9 mouse cellular contexts compared by ENCODE assay signal in the genomic region with DNA sequence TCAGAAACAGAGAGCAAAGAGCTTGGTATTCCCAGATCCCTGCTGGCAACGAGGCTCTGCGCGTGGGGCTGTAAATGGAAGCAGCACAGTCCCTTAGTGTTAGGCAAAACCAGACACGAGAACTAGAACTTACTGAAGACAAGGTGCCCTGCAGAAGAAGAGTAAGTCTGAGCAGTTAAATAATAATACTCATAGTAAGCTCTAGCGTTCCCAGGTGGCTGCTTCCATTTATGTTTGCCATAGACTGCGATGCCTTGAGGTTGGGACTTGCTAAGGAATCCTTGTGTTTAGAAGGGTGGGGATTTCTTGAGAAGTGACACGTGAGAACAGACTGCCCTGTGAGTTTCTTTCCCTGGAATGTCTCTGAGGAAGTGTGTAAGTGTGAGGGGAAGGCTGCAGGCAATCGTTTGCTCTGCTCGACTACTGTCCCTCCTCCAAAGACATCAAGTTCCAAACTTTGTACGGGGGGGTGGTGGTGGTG. TPM values are rescaled to one million over a fixed set of nuclear protein-coding genes. Genes with fewer than 3 reads are reported as not detected.
DNase-seq lines count a peak whose midpoint lies in the region; ATAC-seq and TF ChIP-seq lines count a peak whose summit lies in the region.
"Had no signal": no experiment of that assay in that cellular context is flagged by ENCODE, and none has a peak within 500 bp of the region (broad histone marks: within the 10 kb centered on the region; RNA-seq: fewer than 3 reads in every experiment).

No protein-coding gene starts in this region.

- peak overlapping the region; percentile 75 for H3K4me2 ChIP-seq in heart, embryonic 13.5 days
- H3K4me2 ChIP-seq in kidney, embryonic 15.5 days: peak overlapping the region; percentile 58
- H3K4me2 ChIP-seq in lung, postnatal 0 days (replicated peaks; ENCODE audit: low read depth, low read length): peak overlapping the region; percentile 60

- H3K27ac ChIP-seq in heart, embryonic 13.5 days (replicated peaks): peak overlapping the region; percentile 93
- H3K27ac ChIP-seq in brown adipose tissue, adult 24 weeks (replicated peaks; ENCODE audit: low read depth, low read length): peak overlapping the region; percentile 54
- H3K27ac ChIP-seq in kidney, embryonic 15.5 days: peak overlapping the region; percentile 80
- peak overlapping the region; percentile 44; the same call in 1 of the 2 replicates for H3K27ac ChIP-seq in lung, postnatal 0 days (ENCODE audit: low read length)

- peak overlapping the region; percentile 58 for H3K4me3 ChIP-seq in heart, embryonic 13.5 days
- H3K4me3 ChIP-seq in brown adipose tissue, adult 24 weeks (ENCODE audit: insufficient read depth, low read depth, low read length): peak overlapping the region; percentile 74
- peak overlapping the region; percentile 50 for H3K4me3 ChIP-seq in kidney, embryonic 15.5 days (replicated peaks)
- H3K4me3 ChIP-seq in lung, postnatal 0 days (ENCODE audit: low read depth, low read length): peak overlapping the region; percentile 37

- no peak for TF ChIP-seq CTCF in lung, postnatal 0 days (IDR thresholded peaks at IDR 0.05)

- H3K36me3 ChIP-seq in heart, embryonic 13.5 days: 0 out of 2 replicates have a peak, but pooled peaks cover 4% of the 10 kb centered on the region
- no peaks in the 10 kb centered on the region for H3K36me3 ChIP-seq in kidney, embryonic 15.5 days
- H3K36me3 ChIP-seq in lung, postnatal 0 days (ENCODE audit: insufficient read depth, low read length): no peaks in the 10 kb centered on the region

- H3K9me3 ChIP-seq in heart, embryonic 13.5 days: no peaks in the 10 kb centered on the region
- no peaks in the 10 kb centered on the region for H3K9me3 ChIP-seq in kidney, embryonic 15.5 days (replicated peaks)
- no peaks in the 10 kb centered on the region for H3K9me3 ChIP-seq in lung, postnatal 0 days (ENCODE audit: low read length)

- no peak for TF ChIP-seq EP300 in lung, postnatal 0 days (IDR thresholded peaks at IDR 0.05)

- intact Hi-C loops in heart, postnatal 25 days (cut with DNase I): loop anchor here (2.0 to 5.0 kb wide), 4 partner anchors 38 to 268 kb away; no protein-coding TSS in a partner anchor

- no peaks in the 10 kb centered on the region for H3K27me3 ChIP-seq in heart, embryonic 13.5 days (replicated peaks)
- no peaks in the 10 kb centered on the region for H3K27me3 ChIP-seq in kidney, embryonic 15.5 days
- H3K27me3 ChIP-seq in lung, postnatal 0 days (replicated peaks; ENCODE audit: insufficient read depth, low read length): no peaks in the 10 kb centered on the region

- DNase-seq in heart, postnatal 25 days (ENCODE audit: low spot score): no peak
- DNase-seq in lung, postnatal 0 days (ENCODE audit: low spot score): peak; percentile 70
- DNase-seq in thymus, postnatal 10 days (ENCODE audit: low spot score in 2 of 2): no peak
- no peak for DNase-seq in thymus, postnatal 4 days
- DNase-seq: gastrocnemius, postnatal 25 days had no signal

- WGBS in heart, embryonic 13.5 days: 18% methylated on average over 10 of the region's 10 CpGs
- WGBS in kidney, embryonic 15.5 days: 35% methylated on average over 10 of the region's 10 CpGs
- WGBS in lung, postnatal 0 days: 14% methylated on average over 10 of the region's 10 CpGs

- H3K9ac ChIP-seq in heart, embryonic 13.5 days: peak overlapping the region; percentile 89
- H3K9ac ChIP-seq in kidney, embryonic 15.5 days: peak overlapping the region; percentile 43
- peak overlapping the region; percentile 48 for H3K9ac ChIP-seq in lung, postnatal 0 days (replicated peaks; ENCODE audit: low read depth)

- peaks cover 70% of the 10 kb centered on the region for H3K4me1 ChIP-seq in heart, embryonic 13.5 days
- H3K4me1 ChIP-seq in brown adipose tissue, adult 24 weeks (ENCODE audit: control insufficient read depth, insufficient read depth, insufficient read length, low read length): peaks cover 10% of the 10 kb centered on the region; the same call in 1 of the 2 replicates
- H3K4me1 ChIP-seq in kidney, embryonic 15.5 days: peaks cover 44% of the 10 kb centered on the region
- H3K4me1 ChIP-seq in lung, postnatal 0 days (ENCODE audit: insufficient read depth, low read depth, low read length): peaks cover 22% of the 10 kb centered on the region; the same call in 1 of the 2 replicates

- ATAC-seq in heart, embryonic 13.5 days (ENCODE audit: extremely low read depth, insufficient number of reproducible peaks, low FRiP score, low TSS enrichment): no peak
- 0 out of 2 replicates have a peak, but pooled peaks have one; percentile 24 for ATAC-seq in kidney, embryonic 15.5 days (replicated peaks; ENCODE audit: low FRiP score)
- ATAC-seq in lung, postnatal 0 days: peak; percentile 58
- no peak for ATAC-seq in granulocyte monocyte progenitor cell, adult 5-6 weeks (replicated peaks; ENCODE audit: poor library complexity, severe bottlenecking)

RNA-seq across cellular contexts. Expression of a gene that starts 1.4 kb away (rescaled TPM):
- 165 and 173 TPM in 2 replicates for polyA plus RNA-seq in heart, embryonic 13.5 days (2015; fragmentation: Nextera tagmentation; extraction: Ambion mirVana)
- total RNA-seq in heart, postnatal 25 days (2021): 10 to 100 TPM; 49.3 to 53.1 TPM
- 37.2 and 65.2 TPM in 2 replicates for polyA plus RNA-seq in brown adipose tissue, adult 24 weeks (2012; ENCODE audit: insufficient read depth, insufficient read length, missing spikeins)
- polyA plus RNA-seq in kidney, embryonic 15.5 days (2015; fragmentation: Nextera tagmentation; extraction: Ambion mirVana): 242 and 266 TPM in 2 replicates
- 249 and 273 TPM in 2 replicates for polyA plus RNA-seq in lung, postnatal 0 days (2015; fragmentation: Nextera tagmentation; extraction: Ambion mirVana)
- not detected in 2 replicates for total RNA-seq in granulocyte monocyte progenitor cell, adult 5-6 weeks (2014; fragmentation: Nextera tagmentation)
- total RNA-seq in granulocyte monocyte progenitor cell, adult 5-6 weeks (2017): 0.39 and 0.77 TPM in 2 replicates

Comparison
In these comparisons a context has a peak if more than half of its experiments do, and no peak if none do; other contexts are left out.
1. ATAC-seq: peak in kidney, embryonic 15.5 days (single experiment) and lung, postnatal 0 days (single experiment); none in heart, embryonic 13.5 days (single experiment) and granulocyte monocyte progenitor cell, adult 5-6 weeks (single experiment).
2. Peak in every context shown above with its lines, with median percentiles within 50 percentile points of each other: H3K27ac ChIP-seq, H3K4me2 ChIP-seq, H3K4me3 ChIP-seq and H3K9ac ChIP-seq.